Mouse (Mus musculus) brain, embryonic 14.5 days (tissue): Measurements from ENCODE around the gene Myb. TPM values are rescaled to one million over a fixed set of nuclear protein-coding genes. Genes with fewer than 3 reads are reported as not detected.
"Not testable (repeated sequence)": the region's sequence is repeated elsewhere in the genome, so short reads cannot be mapped to it uniquely, and the experiment has no call there.

ENCODE experiments used
- DNase-seq: peaks from one replicate; pipeline ENCODE4 v3.0.0-alpha.2; 2011; ENCODE audit warnings: low read depth
- CTCF ChIP-seq: fragments of 200-500 bp; IDR thresholded peaks from 2 replicates; pipeline ENCODE4 v1.5.1; 2012; ENCODE audit warnings: inconsistent platforms, mild to moderate bottlenecking, moderate library complexity, borderline replicate concordance; ENCODE audit not compliant: insufficient read depth, insufficient read length; ENCODE audit errors: extremely low read depth
- POLR2A ChIP-seq: fragments of 200-500 bp; IDR thresholded peaks from 2 replicates; pipeline ENCODE4 v1.6.1; 2012; ENCODE audit warnings: mild to moderate bottlenecking, inconsistent platforms, borderline replicate concordance; ENCODE audit not compliant: poor library complexity, insufficient read depth, insufficient read length, severe bottlenecking; ENCODE audit errors: extremely low read depth
- polyA plus RNA-seq: library from polyadenylated mRNA; depleted of rRNA; stranded (reverse); fragments of >200 nt; gene quantifications from 2 replicates; pipeline ENCODE4 v1.2.3, GENCODE M21; 2012

The Myb gene
- polyA plus RNA-seq, 1 experiment: 4.8 TPM

- DNase-seq: no peak
- TF ChIP-seq CTCF: no peak
- no peak for TF ChIP-seq POLR2A
These were observed 4.6 kb upstream of the Myb start for GRCm38 (mm10) chr10:21165411-21165810.

GRCm38 (mm10) chr10:21162124-21162523 lies 1.3 kb upstream of the Myb start:
- TF ChIP-seq POLR2A: no peak
- no peak for DNase-seq

- peak; percentile 60 for DNase-seq
- TF ChIP-seq POLR2A (no peak), CTCF (no peak)
These were observed 743 bp upstream of the Myb start for GRCm38 (mm10) chr10:21161359-21162094.

- TF ChIP-seq CTCF (no peak), POLR2A (no peak)
- DNase-seq: peak; percentile 56
These were observed 938 bp downstream of the Myb start for GRCm38 (mm10) chr10:21159697-21160394.

GRCm38 (mm10) chr10:21158918-21159443 lies 1.8 kb downstream of the Myb start:
- DNase-seq: peak; percentile 16
- TF ChIP-seq CTCF (no peak), POLR2A (no peak)

GRCm38 (mm10) chr10:21158111-21158917 lies 2.5 kb downstream of the Myb start:
- DNase-seq: peak; percentile 59
- TF ChIP-seq POLR2A (no peak), CTCF (peak; percentile 59; the same call in 1 of the 2 replicates)

GRCm38 (mm10) chr10:21156953-21157499 lies 3.8 kb downstream of the Myb start:
- no peak for DNase-seq
- TF ChIP-seq POLR2A (no peak), CTCF (no peak)

GRCm38 (mm10) chr10:21156416-21156815 lies 4.4 kb downstream of the Myb start:
- TF ChIP-seq CTCF: no peak
- no peak for TF ChIP-seq POLR2A
- no peak for DNase-seq

GRCm38 (mm10) chr10:21154927-21155326 lies 5.9 kb downstream of the Myb start:
- TF ChIP-seq CTCF (no peak), POLR2A (no peak)
- DNase-seq: no peak

- no peak for DNase-seq
- no peak for TF ChIP-seq CTCF
- no peak for TF ChIP-seq POLR2A
These were observed 7.4 kb downstream of the Myb start for GRCm38 (mm10) chr10:21153433-21153832.

- DNase-seq: no peak
- no peak for TF ChIP-seq POLR2A
- no peak for TF ChIP-seq CTCF
These were observed 8.0 kb downstream of the Myb start for GRCm38 (mm10) chr10:21152812-21153211.

GRCm38 (mm10) chr10:21151320-21151719 lies 9.5 kb downstream of the Myb start:
- TF ChIP-seq CTCF: no peak
- TF ChIP-seq POLR2A: no peak
- no peak for DNase-seq

- DNase-seq: not testable (repeated sequence)
These were observed 10.8 kb downstream of the Myb start for GRCm38 (mm10) chr10:21149945-21150344.

GRCm38 (mm10) chr10:21146719-21147118 lies 14.1 kb downstream of the Myb start:
- no peak for DNase-seq
- TF ChIP-seq CTCF (no peak), POLR2A (no peak)
